Mouse (Mus musculus) splenic B cell, adult 2 months (primary cell): ENCODE measurements at regions not wholly inside any gene's neighbourhood (a gene's known extent, or its start where the extent isn't known, plus 50 kb on each side); places are given as distances from the start of the nearest gene placed in this dataset.
A peak's percentile ranks its signal among the peaks of the same experiment; 100 is the strongest.

Experiments
- DNase-seq: peaks from one replicate; pipeline ENCODE4 v3.0.0-alpha.2; 2011; ENCODE audit warnings: low read depth, low spot score
- H3K27me3 ChIP-seq: 2 replicates; pipeline ENCODE4 v1.6.1; 2012; ENCODE audit warnings: mild to moderate bottlenecking, low read length, moderate library complexity, mixed read lengths; ENCODE audit not compliant: control insufficient read depth, poor library complexity, insufficient read depth, severe bottlenecking
- H3K36me3 ChIP-seq: 2 replicates; pipeline ENCODE4 v1.6.1; 2012; ENCODE audit warnings: mild to moderate bottlenecking, low read length, moderate library complexity, mixed read lengths; ENCODE audit not compliant: control insufficient read depth, poor library complexity, insufficient read depth, severe bottlenecking

- no peaks in the 10 kb centered on the region for H3K36me3 ChIP-seq
- H3K27me3 ChIP-seq: no peaks in the 10 kb centered on the region
- DNase-seq: no peak
Measured at GRCm38 (mm10) chr2:169057831-169058230, 102.4 kb upstream of the Zfp64 start.

DNA sequence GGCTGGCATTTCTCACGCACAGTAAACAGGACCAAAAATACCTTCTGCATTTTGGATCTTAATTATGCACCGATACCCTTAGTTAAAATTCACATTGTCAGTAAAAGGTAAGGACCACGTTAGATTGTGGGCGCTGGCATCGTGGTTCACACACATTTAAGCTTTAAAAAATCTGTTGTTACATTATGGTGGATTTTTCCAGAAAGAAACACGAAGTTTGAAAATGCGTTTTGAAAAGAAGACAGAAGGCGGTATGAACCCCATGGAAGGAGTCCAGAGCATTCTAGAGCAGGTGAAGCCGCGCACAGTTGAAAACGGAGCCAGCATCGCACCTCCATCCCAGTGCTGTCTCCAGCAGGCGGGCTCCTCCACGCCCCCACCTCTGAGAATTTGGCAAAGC, 94.6 kb upstream of the Zfp64 start:
- Histone ChIP-seq H3K36me3 (no peaks in the 10 kb centered on the region), H3K27me3 (no peaks in the 10 kb centered on the region)
- no peak for DNase-seq

- no peak for DNase-seq
- Histone ChIP-seq H3K36me3 (no peaks in the 10 kb centered on the region), H3K27me3 (no peaks in the 10 kb centered on the region)
Measured at GRCm38 (mm10) chr2:169041748-169042147, 86.4 kb upstream of the Zfp64 start.

DNA sequence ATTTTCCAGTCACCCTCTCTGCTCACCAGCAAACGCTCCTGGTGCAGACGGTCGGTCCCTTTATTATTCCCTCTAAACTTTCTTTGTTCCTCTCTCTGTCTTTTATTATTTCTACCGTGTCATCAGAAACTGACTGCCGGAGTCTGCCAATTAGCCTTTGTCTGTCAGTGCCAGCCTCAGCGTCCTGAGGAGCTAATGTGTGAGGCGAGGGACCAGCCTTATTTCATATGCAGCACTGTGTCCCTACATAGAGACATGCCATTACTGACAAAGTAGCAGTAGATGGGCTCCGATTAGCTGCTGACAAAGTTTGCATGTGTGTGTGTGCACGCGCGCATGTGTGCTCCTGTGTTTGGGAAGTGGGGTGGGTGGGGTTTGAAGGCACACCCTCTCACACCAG, 82.6 kb upstream of the Zfp64 start:
- no peaks in the 10 kb centered on the region for H3K36me3 ChIP-seq
- DNase-seq: no peak
- no peaks in the 10 kb centered on the region for H3K27me3 ChIP-seq

GRCm38 (mm10) chr2:169037519-169037918, 82.1 kb upstream of the Zfp64 start:
- no peaks in the 10 kb centered on the region for H3K27me3 ChIP-seq
- no peak for DNase-seq
- H3K36me3 ChIP-seq: no peaks in the 10 kb centered on the region

DNA sequence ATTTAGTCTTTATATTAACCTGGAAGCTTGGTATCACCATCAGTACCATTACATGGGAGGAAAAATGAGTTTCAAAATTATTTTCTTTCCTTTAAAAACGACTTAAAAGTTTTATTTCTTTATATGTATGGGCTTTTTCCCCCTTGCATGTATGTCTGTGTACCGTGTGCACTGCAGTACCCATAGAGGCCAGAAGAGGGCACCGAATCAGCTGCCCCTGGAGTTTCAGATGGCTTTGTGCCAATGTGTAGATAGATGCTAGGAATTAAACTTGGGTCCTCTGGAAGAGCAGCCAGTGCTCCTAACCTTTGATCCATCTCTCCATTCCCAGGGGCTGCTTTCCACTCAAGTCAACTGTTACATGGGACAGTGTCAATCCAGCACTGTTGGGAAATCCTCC, 79.9 kb upstream of the Zfp64 start:
- Histone ChIP-seq H3K27me3 (no peaks in the 10 kb centered on the region), H3K36me3 (no peaks in the 10 kb centered on the region)
- peak; percentile 35 for DNase-seq

DNA sequence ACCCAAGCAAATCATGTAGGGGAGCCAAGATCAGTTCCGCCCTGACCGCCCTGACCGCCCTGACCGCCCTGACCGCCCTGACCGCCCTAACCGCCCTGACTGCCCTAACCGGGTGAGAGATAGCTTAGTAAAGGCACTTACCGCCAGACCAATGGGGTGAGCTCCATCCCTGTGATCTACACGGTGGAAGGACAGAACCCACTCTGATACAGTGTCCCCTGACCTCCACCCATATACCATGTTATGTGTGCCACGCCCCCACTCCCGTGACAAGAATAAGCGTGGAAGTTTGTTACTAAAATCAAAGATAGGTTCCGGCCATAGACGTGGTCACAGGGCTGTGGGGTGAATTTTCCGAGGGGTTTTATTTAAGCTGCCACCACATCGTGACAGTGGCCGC, 78.6 kb upstream of the Zfp64 start:
- no peaks in the 10 kb centered on the region for H3K36me3 ChIP-seq

DNA sequence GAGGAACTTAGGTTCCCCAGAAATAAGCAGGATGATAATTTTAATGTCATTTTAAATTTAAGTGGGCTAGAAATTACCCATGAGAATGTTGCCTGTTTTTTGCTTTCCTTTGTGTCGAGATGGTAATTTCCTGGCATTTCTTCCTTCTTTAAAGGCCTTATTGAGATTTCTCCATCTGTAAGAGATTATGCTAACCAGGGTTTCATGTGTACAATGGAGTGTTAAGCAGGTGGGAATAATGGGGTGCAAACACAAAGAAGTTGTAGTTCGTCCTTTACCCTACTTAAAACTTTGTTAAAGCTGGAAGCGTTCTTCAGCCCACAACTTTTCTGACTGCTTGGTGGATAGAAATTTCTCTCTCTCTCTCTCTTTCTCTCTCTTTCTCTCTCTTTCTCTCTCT, 77.8 kb upstream of the Zfp64 start:
- H3K36me3 ChIP-seq: no peaks in the 10 kb centered on the region
- no peak for DNase-seq

More for the DNA sequence above, 78.6 kb upstream of the Zfp64 start:
- DNase-seq: no peak
- H3K27me3 ChIP-seq: no peaks in the 10 kb centered on the region

DNA sequence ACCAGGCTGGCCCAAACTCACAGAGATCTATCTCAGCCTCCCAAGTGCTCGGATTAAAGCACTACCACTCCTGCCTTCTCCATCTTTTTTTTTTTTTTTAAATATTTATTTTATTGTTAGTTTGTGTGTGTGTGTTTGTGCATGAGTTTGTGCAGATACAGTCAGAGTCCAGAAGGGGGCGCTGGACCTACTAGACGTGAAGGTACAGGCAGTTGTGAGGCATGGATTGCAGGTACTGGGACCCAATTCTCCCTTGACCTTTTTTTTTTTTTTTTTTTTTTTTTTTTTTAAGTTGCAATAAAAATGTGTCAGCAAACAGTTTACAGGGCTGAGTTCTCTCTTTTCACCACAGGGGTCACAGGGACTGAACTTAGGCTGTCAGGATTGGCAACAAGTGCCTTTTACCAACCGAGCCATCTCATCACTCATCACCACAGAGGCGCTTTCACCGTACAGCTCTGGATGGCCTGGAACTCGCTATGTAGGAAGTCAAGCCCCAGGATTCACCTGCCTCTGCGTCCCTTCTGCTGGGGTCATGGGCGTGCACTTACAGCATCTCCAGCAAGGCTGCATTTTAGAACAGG, 73.2 kb upstream of the Zfp64 start:
- Histone ChIP-seq H3K36me3 (no peaks in the 10 kb centered on the region), H3K27me3 (no peaks in the 10 kb centered on the region)
- no peak for DNase-seq

More for the DNA sequence above, 77.8 kb upstream of the Zfp64 start:
- no peaks in the 10 kb centered on the region for H3K27me3 ChIP-seq

- H3K27me3 ChIP-seq: no peaks in the 10 kb centered on the region
Measured at GRCm38 (mm10) chr2:169019037-169019436, 63.6 kb upstream of the Zfp64 start.

DNA sequence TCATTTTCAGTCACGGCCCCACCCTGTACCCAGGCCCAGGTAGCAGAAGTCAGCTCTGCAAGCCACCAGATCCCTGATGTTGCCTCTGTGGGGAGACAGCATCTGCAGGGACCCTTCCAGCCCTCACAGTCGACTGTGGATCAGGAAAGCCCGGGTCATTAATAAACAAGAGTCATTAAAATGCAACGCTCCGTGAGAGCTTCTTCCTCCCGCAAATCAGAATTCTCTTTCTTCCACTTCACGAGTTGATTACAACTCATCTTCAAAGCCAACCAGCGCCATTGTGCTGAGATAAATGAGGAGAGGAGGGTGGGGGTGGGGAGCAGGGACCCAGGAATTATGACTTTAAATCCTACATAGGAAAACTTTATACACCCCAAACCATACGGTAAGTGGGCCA, 54.9 kb upstream of the Zfp64 start:
- no peak for DNase-seq
- Histone ChIP-seq H3K27me3 (no peaks in the 10 kb centered on the region), H3K36me3 (no peaks in the 10 kb centered on the region)

More at GRCm38 (mm10) chr2:169019037-169019436, 63.6 kb upstream of the Zfp64 start:
- no peak for DNase-seq
- no peaks in the 10 kb centered on the region for H3K36me3 ChIP-seq

DNA sequence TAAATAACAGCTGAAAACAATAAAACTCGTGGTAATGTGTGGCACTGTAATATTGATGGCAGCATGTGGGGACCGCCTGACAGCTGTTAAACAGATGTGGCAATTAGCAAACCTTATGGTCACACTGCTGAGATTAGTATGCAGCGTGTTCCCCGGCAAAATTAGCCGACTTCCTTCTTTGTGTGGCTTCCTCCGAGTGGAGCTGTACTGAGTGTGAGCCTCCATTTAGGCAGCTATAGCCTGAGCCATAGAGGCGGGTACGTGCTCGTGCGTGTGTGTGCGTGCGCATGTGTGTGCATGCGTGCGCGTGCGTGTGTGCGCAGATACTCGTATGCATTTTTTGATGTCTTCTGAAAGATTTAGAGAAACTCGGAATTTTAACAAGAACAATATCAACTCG, 53.4 kb upstream of the Zfp64 start:
- Histone ChIP-seq H3K27me3 (no peaks in the 10 kb centered on the region), H3K36me3 (no peaks in the 10 kb centered on the region)
- DNase-seq: peak; percentile 8

- no peak for DNase-seq
- no peaks in the 10 kb centered on the region for H3K36me3 ChIP-seq
- H3K27me3 ChIP-seq: no peaks in the 10 kb centered on the region
Measured at GRCm38 (mm10) chr2:169008333-169008732, 52.9 kb upstream of the Zfp64 start.

DNA sequence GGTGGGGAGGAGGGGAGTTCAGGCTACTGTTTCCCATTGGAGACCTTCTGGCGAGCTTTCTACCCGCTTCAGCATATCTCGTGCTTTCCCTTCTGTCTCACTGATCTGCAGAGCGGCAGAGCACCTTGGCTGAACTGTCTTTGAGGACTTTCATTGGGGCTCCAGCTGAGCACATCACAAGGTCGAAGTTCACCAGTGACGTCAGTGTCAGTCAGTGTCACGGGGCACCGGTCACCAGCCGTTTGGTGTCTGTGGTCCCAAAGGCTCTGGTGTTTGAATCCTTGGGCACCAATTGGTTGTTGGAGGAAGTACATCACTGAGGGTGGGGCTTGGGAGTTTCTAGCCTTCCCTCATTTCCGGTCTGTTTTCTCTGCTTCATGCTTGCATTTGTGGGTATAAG, 51.2 kb upstream of the Zfp64 start:
- DNase-seq: no peak
- no peaks in the 10 kb centered on the region for H3K27me3 ChIP-seq
- no peaks in the 10 kb centered on the region for H3K36me3 ChIP-seq

DNA sequence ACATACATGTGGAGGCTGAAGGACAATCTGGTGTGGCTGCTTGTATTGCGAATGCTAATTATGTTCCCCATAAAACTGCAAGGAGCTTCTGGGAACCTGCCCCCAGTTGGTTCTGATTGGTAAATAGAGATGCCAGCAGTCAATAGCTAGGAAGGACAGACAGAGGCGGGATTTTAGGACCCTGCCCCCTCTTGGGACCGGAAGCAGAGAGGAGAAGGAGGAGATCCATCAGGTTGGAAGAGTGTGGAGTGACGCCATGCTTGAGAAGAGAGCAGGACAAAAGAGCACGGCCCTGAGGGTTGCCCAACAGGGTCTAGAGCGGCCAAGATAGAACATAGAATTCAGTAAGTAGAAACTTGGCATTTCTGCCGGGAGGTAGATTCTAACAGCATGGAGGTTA, 50.4 kb upstream of the Zfp64 start:
- no peaks in the 10 kb centered on the region for H3K36me3 ChIP-seq
- DNase-seq: no peak

More for the DNA sequence above, 50.4 kb upstream of the Zfp64 start:
- H3K27me3 ChIP-seq: no peaks in the 10 kb centered on the region
